Mouse (Mus musculus) limb, embryonic 11.5 days (tissue): ENCODE measurements around the gene Tomm40. TPM values are rescaled to one million over a fixed set of nuclear protein-coding genes. Genes with fewer than 3 reads are reported as not detected.

Experiments
- ATAC-seq: fragments of 200-750 bp; cut with Nextera tagmentation; 2 replicates; pipeline ENCODE4 v1.8.0; 2017; ENCODE audit warnings: low read depth; ENCODE audit not compliant: insufficient number of reproducible peaks, low FRiP score, low TSS enrichment
- DNase-seq: peaks from one replicate; pipeline ENCODE4 v3.0.0-alpha.2; 2015; ENCODE audit warnings: low spot score
- H3K27ac ChIP-seq: fragments of 300-500 bp; sonication (generic); replicated peaks from 2 replicates; pipeline ENCODE4 v1.5.1; 2014; ENCODE audit warnings: low read depth, mild to moderate bottlenecking, low read length
- H3K27me3 ChIP-seq: fragments of 300-500 bp; sonication (generic); 2 replicates; pipeline ENCODE4 v1.6.1; 2014; ENCODE audit warnings: mild to moderate bottlenecking, low read length, mixed read lengths; ENCODE audit not compliant: control insufficient read depth, insufficient read depth
- H3K36me3 ChIP-seq: fragments of 300-500 bp; sonication (generic); 2 replicates; pipeline ENCODE4 v1.6.1; 2014; ENCODE audit warnings: mild to moderate bottlenecking, low read length, moderate library complexity, mixed read lengths; ENCODE audit not compliant: control insufficient read depth, insufficient read depth
- H3K4me1 ChIP-seq: fragments of 300-500 bp; sonication (generic); 2 replicates; pipeline ENCODE4 v1.6.1; 2014; ENCODE audit warnings: low read length, mixed read lengths; ENCODE audit not compliant: control insufficient read depth, insufficient read depth
- H3K4me2 ChIP-seq: fragments of 300-500 bp; sonication (generic); 2 replicates; pipeline ENCODE4 v1.6.1; 2014; ENCODE audit warnings: low read depth, mild to moderate bottlenecking, moderate library complexity; ENCODE audit not compliant: severe bottlenecking
- H3K4me3 ChIP-seq: fragments of 300-500 bp; sonication (generic); 2 replicates; pipeline ENCODE4 v1.5.1; 2014; ENCODE audit warnings: low read depth, low read length
- H3K9ac ChIP-seq: fragments of 300-500 bp; sonication (generic); 2 replicates; pipeline ENCODE4 v1.6.1; 2014; ENCODE audit warnings: mild to moderate bottlenecking, low read length
- H3K9me3 ChIP-seq: fragments of 300-500 bp; sonication (generic); 2 replicates; pipeline ENCODE4 v1.6.1; 2016; ENCODE audit warnings: low read length; ENCODE audit not compliant: control insufficient read depth
- WGBS: fragments of 180-500 bp; shearing (Covaris S2); extraction: QIAGEN DNeasy Blood & Tissue Kit; methylation state at CpG from one replicate; pipeline ENCODE4 v1.1.7; 2014; 5-methylcytosine and 5-hydroxymethylcytosine counted together
- polyA plus RNA-seq: library from polyadenylated mRNA; unstranded; fragments of >200 nt; fragmentation: Nextera tagmentation; extraction: Ambion mirVana; gene quantifications from 2 replicates; pipeline ENCODE4 v1.2.1, GENCODE M21; 2014

Gene Tomm40
- polyA plus RNA-seq, 1 experiment from 2014 or later, result 163 TPM

- Histone ChIP-seq H3K36me3 (0 out of 2 replicates have a peak, but pooled peaks cover 3% of the 10 kb centered on the region), H3K9ac (no peak overlapping the region), H3K27ac (no peak overlapping the region), H3K9me3 (no peaks in the 10 kb centered on the region), H3K4me1 (0 out of 2 replicates have a peak, but pooled peaks cover 4% of the 10 kb centered on the region), H3K4me3 (no peak overlapping the region), H3K27me3 (no peaks in the 10 kb centered on the region), H3K4me2 (no peak overlapping the region)
- DNase-seq (no peak), ATAC-seq (no peak)
- 77% methylated on average over 1 of the region's 1 CpGs for WGBS
These were observed 38.8 kb upstream of the Tomm40 start for GRCm38 (mm10) chr7:19754065-19754464.

- Histone ChIP-seq H3K9me3 (no peaks in the 10 kb centered on the region), H3K4me1 (0 out of 2 replicates have a peak, but pooled peaks cover 4% of the 10 kb centered on the region), H3K27me3 (no peaks in the 10 kb centered on the region), H3K27ac (no peak overlapping the region), H3K36me3 (0 out of 2 replicates have a peak, but pooled peaks cover 3% of the 10 kb centered on the region), H3K9ac (no peak overlapping the region), H3K4me2 (no peak overlapping the region), H3K4me3 (no peak overlapping the region)
- WGBS, result 87% methylated on average over 7 of the region's 7 CpGs
- no peak for DNase-seq
- no peak for ATAC-seq
These were observed 38.3 kb upstream of the Tomm40 start for GRCm38 (mm10) chr7:19753587-19753986.

- ATAC-seq (no peak), DNase-seq (no peak)
- H3K36me3 ChIP-seq, result no peaks in the 10 kb centered on the region
- H3K9ac ChIP-seq, result no peak overlapping the region
- no peaks in the 10 kb centered on the region for H3K9me3 ChIP-seq
- H3K27ac ChIP-seq, result no peak overlapping the region
- peaks cover 7% of the 10 kb centered on the region for H3K4me1 ChIP-seq
- H3K4me2 ChIP-seq, result no peak overlapping the region
- 71% methylated on average over 8 of the region's 8 CpGs for WGBS
- no peak overlapping the region for H3K4me3 ChIP-seq
- H3K27me3 ChIP-seq, result no peaks in the 10 kb centered on the region
These were observed 37.4 kb upstream of the Tomm40 start for GRCm38 (mm10) chr7:19752652-19753051.

- Histone ChIP-seq H3K4me2 (no peak overlapping the region), H3K9me3 (no peaks in the 10 kb centered on the region), H3K4me1 (peaks cover 16% of the 10 kb centered on the region), H3K36me3 (no peaks in the 10 kb centered on the region), H3K27me3 (no peaks in the 10 kb centered on the region), H3K4me3 (no peak overlapping the region), H3K9ac (no peak overlapping the region), H3K27ac (no peak overlapping the region)
- 72% methylated on average over 4 of the region's 4 CpGs for WGBS
- DNase-seq (no peak), ATAC-seq (no peak)
These were observed 35.8 kb upstream of the Tomm40 start for GRCm38 (mm10) chr7:19751070-19751383.

GRCm38 (mm10) chr7:19750217-19751069 is 35.2 kb upstream of the Tomm40 start, which contains the start of gene Nectin2:
Gene Nectin2, minus strand, starts transcription at chr7:19750483.
- no peaks in the 10 kb centered on the region for H3K9me3 ChIP-seq
- ATAC-seq, result peak; percentile 38
- H3K4me3 ChIP-seq, result peak within 1 kb of the TSS; percentile 71

GRCm38 (mm10) chr7:19749389-19750216 is 34.4 kb upstream of the Tomm40 start:
- peak; percentile 94 for ATAC-seq
- peak overlapping the region; percentile 74 for H3K4me2 ChIP-seq
- peak overlapping the region; percentile 79 for H3K9ac ChIP-seq
- H3K36me3 ChIP-seq, result no peaks in the 10 kb centered on the region
- no peaks in the 10 kb centered on the region for H3K9me3 ChIP-seq
- peak overlapping the region; percentile 71 for H3K4me3 ChIP-seq
- H3K27ac ChIP-seq, result peak overlapping the region; percentile 25; the same call in 1 of the 2 replicates
- peaks cover 22% of the 10 kb centered on the region for H3K4me1 ChIP-seq
- DNase-seq, result peak; percentile 99
- WGBS, result under 1% methylated on average over 45 of the region's 46 CpGs
- H3K27me3 ChIP-seq, result no peaks in the 10 kb centered on the region

More at GRCm38 (mm10) chr7:19750217-19751069, 35.2 kb upstream of the Tomm40 start, which contains the start of gene Nectin2:
- H3K4me1 ChIP-seq, result peaks cover 16% of the 10 kb centered on the region
- peak; percentile 90 for DNase-seq
- H3K4me2 ChIP-seq, result peak within 1 kb of the TSS; percentile 74
- H3K27ac ChIP-seq, result 0 out of 2 replicates have a peak within 1 kb of the TSS, but pooled peaks have one; percentile 25
- H3K36me3 ChIP-seq, result no peaks in the 10 kb centered on the region
- no peaks in the 10 kb centered on the region for H3K27me3 ChIP-seq
- WGBS, result 17% methylated on average over 19 of the region's 19 CpGs
- H3K9ac ChIP-seq, result peak within 1 kb of the TSS; percentile 79

- H3K4me1 ChIP-seq, result peaks cover 22% of the 10 kb centered on the region
- no peaks in the 10 kb centered on the region for H3K36me3 ChIP-seq
- H3K4me3 ChIP-seq, result peak overlapping the region; percentile 71
- peak overlapping the region; percentile 79 for H3K9ac ChIP-seq
- WGBS, result under 1% methylated on average over 32 of the region's 32 CpGs
- DNase-seq (peak; percentile 72), ATAC-seq (peak; percentile 8; the same call in 1 of the 2 replicates)
- peak overlapping the region; percentile 74 for H3K4me2 ChIP-seq
- no peaks in the 10 kb centered on the region for H3K9me3 ChIP-seq
- H3K27ac ChIP-seq, result 0 out of 2 replicates have a peak overlapping the region, but pooled peaks have one; percentile 25
- H3K27me3 ChIP-seq, result no peaks in the 10 kb centered on the region
These were observed 33.3 kb upstream of the Tomm40 start for GRCm38 (mm10) chr7:19748219-19749195.
